Mouse (Mus musculus): ENCODE data around the gene Depdc5. TPM values are rescaled to one million over a fixed set of nuclear protein-coding genes. Genes with fewer than 3 reads are reported as not detected.
"Not testable (repeated sequence)": the region's sequence is repeated elsewhere in the genome, so short reads cannot be mapped to it uniquely, and the experiment has no call there.

Depdc5 gene
- polyA plus RNA-seq, 1 experiment from 2014 or later = 15.3 TPM

GRCm38 (mm10) chr5:32907496-32907895 lies 44.0 kb downstream of the Depdc5 start:
- DNase-seq (ENCODE audit: low spot score) = no peak

GRCm38 (mm10) chr5:32914071-32914470 lies 50.6 kb downstream of the Depdc5 start:
- no peak for DNase-seq (ENCODE audit: low spot score)

DNA sequence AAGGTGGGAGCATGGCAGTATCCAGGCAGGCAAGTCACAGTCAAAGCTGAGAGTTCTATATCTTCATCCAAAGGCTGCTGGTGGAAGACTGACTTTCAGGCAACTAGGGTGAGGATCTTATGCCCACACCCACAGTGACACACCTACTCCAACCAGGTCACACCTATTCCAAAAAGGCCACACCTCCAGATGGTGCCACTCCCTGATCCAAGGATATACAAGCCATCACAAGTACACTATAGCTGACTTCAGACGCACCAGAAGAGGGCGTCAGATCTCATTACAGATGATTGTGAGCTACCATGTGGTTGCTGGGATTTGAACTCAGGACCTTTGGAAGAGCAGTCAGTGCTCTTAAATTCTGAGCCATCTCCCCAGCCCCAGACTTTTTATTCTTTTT lies 55.8 kb downstream of the Depdc5 start:
- DNase-seq (ENCODE audit: low spot score) = not testable (repeated sequence)

DNA sequence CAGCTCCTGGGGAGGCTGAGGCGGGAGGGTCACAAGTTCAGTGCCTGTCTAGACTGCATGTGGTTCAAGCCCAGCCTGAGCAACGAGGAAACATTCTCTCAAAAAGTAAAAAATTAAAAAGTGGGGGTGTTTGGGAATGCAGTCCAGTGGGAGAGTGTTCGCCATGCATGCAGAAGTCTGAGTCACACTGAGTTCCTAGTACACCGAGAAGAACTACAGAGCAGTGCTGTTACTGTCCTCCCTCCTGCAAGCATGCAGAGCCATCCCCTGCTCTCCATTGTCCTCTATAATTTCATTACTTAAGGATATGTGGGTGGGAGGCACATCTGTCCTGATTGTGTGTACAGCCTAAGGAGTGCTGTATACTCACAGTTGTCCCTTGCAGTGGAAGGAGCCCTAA lies 59.4 kb downstream of the Depdc5 start:
- DNase-seq (ENCODE audit: low spot score) = no peak

DNA sequence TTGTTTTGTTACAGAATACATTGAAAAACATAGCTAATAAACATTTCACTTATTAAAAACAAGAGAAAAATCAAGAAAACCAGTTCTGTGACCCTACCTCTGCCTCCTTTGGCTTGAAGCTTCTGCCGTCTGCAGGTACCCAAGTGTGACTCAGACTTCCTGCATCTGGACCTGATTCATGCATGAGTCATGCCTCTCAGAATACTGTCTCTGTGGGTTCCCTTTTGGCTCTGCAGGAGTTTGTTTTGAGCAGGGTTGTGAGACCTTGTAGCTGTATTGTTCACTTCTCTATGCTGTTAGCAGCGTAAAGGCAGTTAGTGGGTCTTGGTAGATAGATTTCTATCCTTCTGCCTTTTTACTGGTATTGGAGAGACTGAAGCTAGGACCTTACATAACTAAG lies 67.3 kb downstream of the Depdc5 start:
- DNase-seq (ENCODE audit: low spot score) = no peak

- peak; percentile 57 for DNase-seq (ENCODE audit: low spot score)
These were observed 71.2 kb downstream of the Depdc5 start for GRCm38 (mm10) chr5:32934654-32935053.

DNA sequence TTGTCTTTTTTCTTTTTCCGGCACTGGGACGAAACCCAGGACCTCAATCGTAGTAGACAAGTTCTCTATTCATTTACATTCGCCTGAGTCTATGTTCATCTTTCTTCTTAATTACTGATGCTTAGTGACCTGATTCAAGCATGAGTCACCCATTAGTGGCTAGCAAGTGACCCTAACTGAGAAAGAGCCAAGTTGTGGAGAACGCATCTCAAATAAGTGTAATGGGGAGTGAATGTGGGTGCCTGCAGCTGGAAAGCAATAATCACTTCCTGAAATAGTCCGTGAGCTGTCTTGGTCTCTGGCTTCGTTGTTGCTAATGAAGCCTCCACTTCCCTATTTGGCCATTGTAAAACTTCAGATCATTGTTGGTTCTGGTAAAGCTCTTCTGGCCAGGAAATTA lies 77.1 kb downstream of the Depdc5 start:
- DNase-seq (ENCODE audit: low spot score) = no peak

GRCm38 (mm10) chr5:32941209-32941924 lies 77.9 kb downstream of the Depdc5 start:
- no peak for DNase-seq (ENCODE audit: low spot score)

DNA sequence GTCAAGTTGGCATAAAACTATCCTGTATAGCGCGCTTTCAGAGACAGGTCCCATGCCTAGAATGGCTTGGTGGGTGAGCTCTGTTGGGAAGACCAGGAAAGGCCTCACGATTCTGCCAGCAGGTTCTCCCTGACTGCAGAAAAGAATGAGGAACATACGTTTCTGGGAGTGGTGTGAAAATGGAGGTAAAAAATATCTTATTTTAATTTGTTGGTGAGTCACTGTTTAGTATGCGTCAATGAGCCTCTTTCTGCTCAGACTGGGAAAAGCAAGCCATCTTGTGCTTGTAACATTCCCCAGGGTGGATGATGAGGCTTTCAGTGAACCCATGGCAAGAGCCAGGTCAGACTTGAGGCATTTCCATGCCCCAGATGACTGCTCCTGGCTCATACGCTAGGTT lies 86.6 kb downstream of the Depdc5 start:
- no peak for DNase-seq (ENCODE audit: low spot score)

DNA sequence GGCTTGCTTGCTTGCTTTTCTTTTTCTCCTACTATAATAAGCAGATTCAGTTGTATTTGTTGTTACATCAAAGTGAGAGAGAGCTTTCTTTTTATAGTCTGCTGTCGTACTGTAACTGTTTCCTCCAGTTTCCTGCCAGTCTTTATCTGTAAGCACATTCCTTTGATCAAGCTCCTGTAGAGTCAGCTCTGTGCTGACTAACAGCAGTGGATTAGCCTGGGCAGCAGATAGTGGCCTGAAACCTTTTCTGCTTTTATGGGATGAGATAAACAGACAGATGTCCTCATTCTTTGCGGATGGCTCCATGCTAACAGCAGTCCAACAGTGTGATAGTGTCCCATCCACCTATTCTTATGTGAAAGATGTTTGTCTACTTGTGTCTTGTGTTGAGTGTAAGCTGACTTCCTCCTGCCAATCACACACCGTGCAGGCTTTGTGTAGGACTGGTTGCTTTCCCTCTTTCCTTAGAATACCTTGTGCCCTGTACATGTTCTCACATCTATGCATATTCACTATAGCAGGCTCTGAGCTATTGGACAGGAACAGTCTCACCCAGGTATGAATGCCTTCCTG lies 87.3 kb downstream of the Depdc5 start:
- peak; percentile 55 for DNase-seq (ENCODE audit: low spot score)

DNA sequence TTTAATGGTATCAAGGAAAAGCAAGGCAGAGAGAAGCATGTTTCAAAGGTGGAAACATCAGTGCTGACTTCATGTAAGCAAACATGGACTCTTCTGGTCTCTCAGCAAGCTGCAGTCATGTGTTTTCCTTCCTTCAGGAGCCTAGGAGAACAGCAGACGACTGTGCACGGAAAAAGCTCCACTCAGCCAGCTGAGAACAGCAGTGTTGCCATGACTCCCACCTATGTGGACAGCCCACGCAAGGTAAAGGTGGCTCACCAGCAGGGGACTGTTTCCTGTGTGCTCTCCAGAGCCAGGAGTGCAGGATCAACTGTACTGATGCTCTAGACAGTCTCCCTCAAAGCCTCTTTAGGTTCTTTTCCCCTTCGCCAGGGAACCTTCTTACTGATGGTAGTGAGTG lies 92.2 kb downstream of the Depdc5 start:
- no peak for DNase-seq (ENCODE audit: low spot score)

GRCm38 (mm10) chr5:32961616-32962015 lies 98.1 kb downstream of the Depdc5 start:
- no peak for DNase-seq (ENCODE audit: low spot score)

GRCm38 (mm10) chr5:32962581-32962980 lies 99.1 kb downstream of the Depdc5 start:
- DNase-seq (ENCODE audit: low spot score) = no peak

DNA sequence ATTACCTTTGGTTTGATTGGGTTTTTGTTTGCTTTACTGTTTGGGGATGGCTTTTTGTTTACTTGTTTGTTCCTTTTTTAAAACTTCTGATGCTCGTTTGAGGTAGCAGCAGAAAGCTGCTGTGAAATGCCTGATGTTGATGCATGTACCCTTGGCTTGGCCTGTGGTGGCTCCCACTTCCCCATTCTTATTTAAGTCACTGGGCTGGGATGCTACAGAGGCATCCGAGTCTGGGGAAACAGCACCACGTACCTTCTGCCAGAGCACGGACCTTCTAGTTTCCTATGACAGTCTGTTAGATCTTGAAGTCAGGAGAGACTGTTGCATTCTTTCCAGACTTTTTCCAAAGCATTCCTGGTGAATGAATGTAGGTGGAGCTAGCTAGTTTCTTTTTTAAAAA lies 113.0 kb downstream of the Depdc5 start:
- DNase-seq (ENCODE audit: low spot score) = no peak

DNA sequence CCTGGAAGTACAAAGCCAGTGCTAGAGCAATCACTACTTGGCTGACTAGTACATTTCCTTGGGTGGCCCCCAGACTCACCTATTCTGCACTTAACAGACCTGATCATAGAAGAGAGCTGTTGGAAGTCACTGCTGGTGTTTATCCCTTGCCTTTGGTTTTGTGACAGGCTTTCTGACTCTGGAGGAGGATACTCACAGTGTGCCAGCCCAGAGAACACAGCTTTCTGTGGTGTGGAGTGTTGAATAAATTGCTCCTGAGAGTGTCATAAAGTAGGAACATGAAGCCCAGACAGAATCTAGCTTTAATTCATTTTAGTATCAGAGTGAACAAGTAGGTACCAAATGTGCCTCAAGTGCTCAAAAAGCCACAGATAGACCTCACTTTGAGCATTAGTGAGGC lies 113.7 kb downstream of the Depdc5 start:
- DNase-seq (ENCODE audit: low spot score) = no peak

DNA sequence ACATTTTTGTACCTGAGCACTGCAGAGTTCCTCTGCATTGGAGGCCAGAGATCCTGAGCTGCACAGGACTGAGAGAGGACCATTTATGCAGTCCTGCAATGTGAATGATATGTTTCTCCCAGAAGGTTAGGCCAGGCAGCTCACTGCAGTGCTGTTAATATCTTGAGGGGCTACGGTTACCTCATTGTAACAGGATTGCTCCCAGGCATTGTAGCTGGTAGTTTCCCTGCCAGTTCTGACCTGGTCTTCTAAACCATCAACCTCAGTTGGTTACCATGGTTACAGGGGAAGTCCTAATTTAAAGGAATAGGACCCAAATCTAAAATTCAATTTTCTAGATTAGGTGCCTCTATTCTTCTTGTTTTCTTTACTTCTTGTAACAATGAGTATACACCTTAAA lies 121.9 kb downstream of the Depdc5 start:
- no peak for DNase-seq (ENCODE audit: low spot score)

DNA sequence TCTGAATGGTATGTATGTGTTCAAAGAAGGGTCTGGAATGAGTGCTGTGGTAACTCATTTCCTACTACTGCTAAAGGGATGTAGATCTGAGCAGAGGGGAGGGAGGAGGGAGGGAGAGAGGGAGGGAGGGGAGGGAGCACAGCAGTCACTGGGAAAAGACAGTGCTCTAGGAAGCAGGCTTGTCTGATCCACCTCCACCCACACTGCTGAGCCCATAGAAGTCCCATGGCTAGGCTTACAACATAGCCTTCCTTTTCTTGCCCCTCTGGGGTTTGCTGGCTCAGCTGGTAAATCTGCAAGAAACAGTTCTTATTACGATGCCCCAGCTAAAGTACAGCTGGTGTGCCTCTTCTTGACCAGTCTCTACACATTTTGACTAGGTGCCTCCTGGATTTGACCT lies 124.4 kb downstream of the Depdc5 start:
- no peak for DNase-seq (ENCODE audit: low spot score)

GRCm38 (mm10) chr5:32989959-32990640 lies 126.6 kb downstream of the Depdc5 start:
- DNase-seq (ENCODE audit: low spot score) = no peak

- DNase-seq (ENCODE audit: low spot score) = no peak
These were observed 127.7 kb downstream of the Depdc5 start for GRCm38 (mm10) chr5:32991152-32991551.

- no peak for DNase-seq (ENCODE audit: low spot score)
These were observed 131.0 kb downstream of the Depdc5 start for GRCm38 (mm10) chr5:32994471-32994870.

GRCm38 (mm10) chr5:32995756-32996155 lies 132.3 kb downstream of the Depdc5 start:
- no peak for DNase-seq (ENCODE audit: low spot score)

DNA sequence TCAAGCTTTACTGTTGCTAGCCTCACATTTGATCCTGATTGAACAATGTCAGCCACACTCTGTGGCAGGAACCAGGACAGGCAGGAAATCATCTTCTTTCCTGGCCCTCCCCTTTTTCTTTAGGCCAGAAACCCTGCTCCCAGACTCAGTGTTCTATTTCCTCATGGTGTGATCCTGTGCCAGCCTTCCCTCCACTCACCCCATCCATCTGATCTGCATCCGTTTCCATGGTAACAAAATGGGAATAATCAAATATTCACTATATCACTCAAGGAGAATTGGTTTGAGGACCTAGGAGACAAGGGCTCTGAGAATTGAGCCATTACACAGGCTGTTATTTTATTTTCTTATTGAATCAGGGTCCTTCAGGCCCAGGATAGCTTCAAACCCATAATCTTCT lies 133.1 kb downstream of the Depdc5 start:
- no peak for DNase-seq (ENCODE audit: low spot score)

DNA sequence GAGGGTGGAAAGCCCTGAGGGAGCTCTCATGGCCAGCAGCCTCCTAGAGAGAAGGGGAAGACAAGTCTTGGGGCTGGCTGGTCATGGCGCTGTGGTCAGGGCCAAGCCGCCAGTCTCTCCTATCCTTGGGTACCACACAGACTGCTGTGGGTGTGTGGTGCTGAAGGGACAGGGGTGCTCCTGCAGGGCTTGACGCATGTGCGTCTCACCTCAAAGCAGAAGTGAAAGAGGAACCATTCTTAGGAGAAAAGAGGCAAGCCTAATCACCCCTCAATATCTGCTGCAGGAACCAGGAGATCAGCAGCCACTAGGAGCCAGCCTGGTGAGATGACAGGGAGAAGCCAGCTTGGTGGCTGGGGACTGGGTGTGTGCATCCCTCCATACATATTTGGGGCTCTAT lies 134.2 kb downstream of the Depdc5 start:
- DNase-seq (ENCODE audit: low spot score) = no peak
